Mouse (Mus musculus): ENCODE measurements around the gene Nap1l3.

Nap1l3 gene

DNA sequence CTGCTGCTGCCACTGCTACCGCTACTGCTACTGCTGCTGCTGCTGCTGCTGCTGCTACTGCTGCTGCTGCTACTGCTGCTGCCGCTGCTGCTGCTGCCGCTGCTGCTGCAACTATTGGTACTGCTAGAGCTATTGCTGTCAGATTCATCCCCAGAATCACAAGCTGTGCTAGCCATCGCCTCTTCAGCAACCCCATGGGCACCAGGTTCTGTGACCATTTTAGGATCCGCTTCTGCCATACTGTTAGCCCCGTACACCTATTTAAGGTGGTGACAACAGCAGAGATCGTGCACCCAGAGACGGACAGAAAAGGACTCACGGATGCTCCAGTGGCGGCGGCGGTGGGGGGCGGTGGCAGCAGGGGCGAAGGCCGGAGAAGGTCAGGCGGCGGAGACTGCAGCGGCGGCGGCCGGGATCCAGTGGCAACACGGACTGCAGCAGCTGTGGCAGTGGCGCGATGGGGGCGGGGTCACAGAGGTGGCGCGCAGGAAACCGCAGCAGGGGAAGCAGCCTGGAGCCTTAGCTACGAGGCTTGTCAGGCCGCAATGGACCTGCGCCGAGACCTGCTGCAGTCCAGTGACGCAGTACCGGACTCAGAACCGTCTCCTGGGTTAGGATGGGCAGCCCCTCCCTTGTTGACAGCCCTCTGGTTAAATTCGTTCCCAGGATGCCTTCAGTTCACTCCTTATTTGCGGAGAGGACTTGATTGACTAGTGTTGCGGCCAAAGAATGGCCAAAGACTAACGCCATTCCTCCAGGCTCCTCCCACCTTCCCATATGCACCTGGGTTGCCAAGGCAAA lies at the start of gene Nap1l3:
TSS of gene Nap1l3 (minus strand) at position 621 of the 801 bp plus-strand sequence.
- DNase-seq (ENCODE audit: low spot score in 2 of 2): peak; percentile 27 to 44

- DNase-seq (ENCODE audit: low spot score in 2 of 2): no peak
Measured at GRCm38 (mm10) chrX:122397652-122398051, 451 bp upstream of the Nap1l3 start.

All from natural killer cell, adult 2 months (primary cell).